Mouse (Mus musculus): Measurements from ENCODE around the gene Trp53i13.

Trp53i13 gene

GRCm38 (mm10) chr11:77508068-77509021 lies 7.4 kb downstream of the Trp53i13 start:
- DNase-seq (ENCODE audit: inconsistent age in 2 of 2, low spot score in 1 of 2): peak; percentile 88 to 95

GRCm38 (mm10) chr11:77507426-77507825 lies 8.4 kb downstream of the Trp53i13 start:
- DNase-seq (ENCODE audit: inconsistent age in 2 of 2, low spot score in 1 of 2): peak in 1 of 2 experiments; percentile 24

- DNase-seq (ENCODE audit: inconsistent age in 2 of 2, low spot score in 1 of 2): peak in 1 of 2 experiments; percentile 14
These were observed 8.8 kb downstream of the Trp53i13 start for GRCm38 (mm10) chr11:77506941-77507340.

GRCm38 (mm10) chr11:77506273-77506672 lies 9.5 kb downstream of the Trp53i13 start:
- DNase-seq (ENCODE audit: inconsistent age in 2 of 2, low spot score in 1 of 2): peak; percentile 20 to 43

GRCm38 (mm10) chr11:77505291-77505980 lies 10.3 kb downstream of the Trp53i13 start:
- peak in 1 of 2 experiments; percentile 16 for DNase-seq (ENCODE audit: inconsistent age in 2 of 2, low spot score in 1 of 2)

GRCm38 (mm10) chr11:77504377-77504776 lies 11.4 kb downstream of the Trp53i13 start:
- peak; percentile 21 to 68 for DNase-seq (ENCODE audit: inconsistent age in 2 of 2, low spot score in 1 of 2)

- peak; percentile 29 to 49 for DNase-seq (ENCODE audit: inconsistent age in 2 of 2, low spot score in 1 of 2)
These were observed 12.3 kb downstream of the Trp53i13 start for GRCm38 (mm10) chr11:77503511-77503910.

GRCm38 (mm10) chr11:77502481-77502880 lies 13.3 kb downstream of the Trp53i13 start:
- no peak for DNase-seq (ENCODE audit: inconsistent age in 2 of 2, low spot score in 1 of 2)

- peak in 1 of 2 experiments; percentile 30 for DNase-seq (ENCODE audit: inconsistent age in 2 of 2, low spot score in 1 of 2)
These were observed 13.8 kb downstream of the Trp53i13 start for GRCm38 (mm10) chr11:77501971-77502370.

GRCm38 (mm10) chr11:77501392-77501791 lies 14.4 kb downstream of the Trp53i13 start:
- peak; percentile 77 to 91 for DNase-seq (ENCODE audit: inconsistent age in 2 of 2, low spot score in 1 of 2)

- DNase-seq (ENCODE audit: inconsistent age in 2 of 2, low spot score in 1 of 2): peak in 1 of 2 experiments; percentile 20
These were observed 15.1 kb downstream of the Trp53i13 start for GRCm38 (mm10) chr11:77500361-77501325.

- DNase-seq (ENCODE audit: inconsistent age in 2 of 2, low spot score in 1 of 2): peak in 1 of 2 experiments; percentile 27
These were observed 16.4 kb downstream of the Trp53i13 start for GRCm38 (mm10) chr11:77499354-77499753.

- DNase-seq (ENCODE audit: inconsistent age in 2 of 2, low spot score in 1 of 2): peak; percentile 51 to 74
These were observed 17.3 kb downstream of the Trp53i13 start for GRCm38 (mm10) chr11:77498261-77499139.

- peak in 1 of 2 experiments; percentile 48 for DNase-seq (ENCODE audit: inconsistent age in 2 of 2, low spot score in 1 of 2)
These were observed 17.9 kb downstream of the Trp53i13 start for GRCm38 (mm10) chr11:77497851-77498250.

- peak; percentile 75 to 88 for DNase-seq (ENCODE audit: inconsistent age in 2 of 2, low spot score in 1 of 2)
These were observed 18.4 kb downstream of the Trp53i13 start for GRCm38 (mm10) chr11:77497341-77497756.

GRCm38 (mm10) chr11:77495507-77495906 lies 20.3 kb downstream of the Trp53i13 start:
- DNase-seq (ENCODE audit: inconsistent age in 2 of 2, low spot score in 1 of 2): no peak

- DNase-seq (ENCODE audit: inconsistent age in 2 of 2, low spot score in 1 of 2): peak in 1 of 2 experiments; percentile 47
These were observed 21.0 kb downstream of the Trp53i13 start for GRCm38 (mm10) chr11:77494782-77495181.

- DNase-seq (ENCODE audit: inconsistent age in 2 of 2, low spot score in 1 of 2): peak in 1 of 2 experiments; percentile 33
These were observed 21.5 kb downstream of the Trp53i13 start for GRCm38 (mm10) chr11:77494344-77494676.

- DNase-seq (ENCODE audit: inconsistent age in 2 of 2, low spot score in 1 of 2): peak; percentile 72 to 80
These were observed 22.1 kb downstream of the Trp53i13 start, which contains the start of gene Git1 for GRCm38 (mm10) chr11:77493512-77494343. Gene Git1, plus strand, starts transcription at chr11:77493562.

All from adrenal gland, adult (tissue).